Mouse (Mus musculus) embryonic facial prominence, embryonic 15.5 days (tissue): ENCODE results near the gene Robo2. TPM values are rescaled to one million over a fixed set of nuclear protein-coding genes. Genes with fewer than 3 reads are reported as not detected.
A peak's percentile ranks its signal among the peaks of the same experiment; 100 is the strongest.

ENCODE experiments used
- ATAC-seq: fragments of 200-750 bp; cut with Nextera tagmentation; 2 replicates; pipeline ENCODE4 v1.8.0; 2017; ENCODE audit warnings: low read depth, moderate TSS enrichment; ENCODE audit not compliant: insufficient number of reproducible peaks, low FRiP score, low TSS enrichment
- H3K27ac ChIP-seq: fragments of 300-500 bp; sonication (generic); replicated peaks from 2 replicates; pipeline ENCODE4 v1.5.1; 2015; ENCODE audit warnings: mild to moderate bottlenecking, inconsistent platforms
- H3K27me3 ChIP-seq: fragments of 300-500 bp; sonication (generic); 2 replicates; pipeline ENCODE4 v1.6.1; 2015; ENCODE audit warnings: inconsistent platforms
- H3K36me3 ChIP-seq: fragments of 300-500 bp; sonication (generic); 2 replicates; pipeline ENCODE4 v1.6.1; 2015; ENCODE audit warnings: mild to moderate bottlenecking, inconsistent platforms
- H3K4me1 ChIP-seq: fragments of 300-500 bp; sonication (generic); 2 replicates; pipeline ENCODE4 v1.6.1; 2015; ENCODE audit warnings: inconsistent platforms
- H3K4me2 ChIP-seq: fragments of 300-500 bp; sonication (generic); replicated peaks from 2 replicates; pipeline ENCODE4 v1.6.1; 2015; ENCODE audit warnings: mild to moderate bottlenecking, inconsistent platforms
- H3K4me3 ChIP-seq: fragments of 300-500 bp; sonication (generic); replicated peaks from 2 replicates; pipeline ENCODE4 v1.5.1; 2015; ENCODE audit warnings: mild to moderate bottlenecking, inconsistent platforms
- H3K9ac ChIP-seq: fragments of 300-500 bp; sonication (generic); 2 replicates; pipeline ENCODE4 v1.6.1; 2015; ENCODE audit warnings: inconsistent platforms
- H3K9me3 ChIP-seq: fragments of 300-500 bp; sonication (generic); replicated peaks from 2 replicates; pipeline ENCODE4 v1.6.1; 2016; ENCODE audit warnings: inconsistent platforms
- WGBS: fragments of 180-500 bp; shearing (Covaris S2); methylation state at CpG from one replicate; pipeline ENCODE4 v1.1.7; 2015; 5-methylcytosine and 5-hydroxymethylcytosine counted together
- polyA plus RNA-seq: library from polyadenylated mRNA; unstranded; fragments of >200 nt; fragmentation: Nextera tagmentation; extraction: Ambion mirVana; gene quantifications from 2 replicates; pipeline ENCODE4 v1.2.1, GENCODE M21; 2015

The Robo2 gene
- polyA plus RNA-seq, 1 experiment from 2014 or later: 85.0 TPM

DNA sequence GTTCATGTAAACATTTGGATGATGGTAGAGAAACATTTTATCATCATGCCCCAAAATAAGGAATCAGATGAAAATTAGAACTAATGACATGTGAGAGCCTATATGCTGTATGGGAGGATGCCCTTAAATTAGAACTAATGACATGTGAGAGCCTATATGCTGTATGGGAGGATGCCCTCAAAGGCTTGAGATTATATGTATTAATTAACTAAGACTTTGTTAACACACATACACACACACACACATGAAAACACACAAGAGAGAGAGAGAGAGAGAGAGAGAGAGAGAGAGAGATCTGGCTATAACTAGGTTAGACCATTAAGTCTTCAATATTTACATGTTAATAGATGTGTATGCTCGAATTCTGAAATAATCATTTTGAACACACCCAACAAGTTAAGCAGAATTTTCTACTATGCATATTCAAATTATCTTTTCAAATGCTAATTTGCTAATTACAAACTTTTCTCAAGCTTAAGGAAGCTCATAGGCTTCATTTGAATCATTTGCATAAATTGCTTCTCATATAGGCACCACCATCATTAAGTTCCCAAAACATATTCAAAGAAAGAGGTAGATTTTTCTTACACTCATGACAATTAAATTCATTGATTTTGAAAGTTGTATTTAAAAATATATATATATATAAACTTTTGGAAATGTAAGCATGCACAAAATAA, 211.5 kb downstream of the Robo2 start:
- H3K27ac ChIP-seq: no peak overlapping the region
- no peak overlapping the region for H3K4me2 ChIP-seq
- H3K9ac ChIP-seq: no peak overlapping the region
- H3K27me3 ChIP-seq: no peaks in the 10 kb centered on the region
- no peaks in the 10 kb centered on the region for H3K9me3 ChIP-seq
- ATAC-seq: no peak
- H3K4me1 ChIP-seq: no peaks in the 10 kb centered on the region
- H3K36me3 ChIP-seq: no peaks in the 10 kb centered on the region
- WGBS: 81% methylated on average over 1 of the region's 1 CpGs
- H3K4me3 ChIP-seq: no peak overlapping the region

DNA sequence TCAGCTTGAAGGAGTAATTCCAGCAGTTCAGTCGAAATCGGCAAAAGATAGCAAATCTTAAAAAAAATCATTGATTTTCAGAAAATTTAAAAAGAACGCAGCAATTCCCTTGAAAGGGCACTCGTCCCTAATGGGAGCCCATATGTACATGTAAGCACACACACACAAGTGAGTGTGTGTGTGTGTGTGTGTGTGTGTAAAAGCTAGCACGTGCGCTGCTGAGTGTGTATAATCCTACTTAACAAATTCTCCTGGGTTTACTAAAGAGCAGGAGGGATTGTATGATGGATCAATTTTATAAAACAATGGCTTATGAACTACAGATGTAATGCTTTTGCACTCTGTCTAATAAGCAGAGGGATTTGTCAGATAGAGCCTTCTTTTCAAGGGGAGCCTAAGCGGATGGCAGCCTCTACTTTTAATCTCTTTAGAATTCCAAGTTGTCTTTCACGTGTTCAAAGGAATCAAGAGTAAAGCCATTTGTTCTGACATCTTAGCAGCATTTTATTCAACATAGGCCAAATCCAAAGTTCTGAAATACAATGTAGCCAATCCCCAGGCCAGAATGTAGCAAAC, 218.6 kb downstream of the Robo2 start:
- no peak for ATAC-seq
- Histone ChIP-seq H3K27ac (no peak overlapping the region), H3K27me3 (no peaks in the 10 kb centered on the region), H3K9me3 (no peaks in the 10 kb centered on the region), H3K36me3 (no peaks in the 10 kb centered on the region), H3K9ac (no peak overlapping the region), H3K4me1 (no peaks in the 10 kb centered on the region), H3K4me2 (no peak overlapping the region), H3K4me3 (no peak overlapping the region)
- WGBS: 68% methylated on average over 8 of the region's 8 CpGs

DNA sequence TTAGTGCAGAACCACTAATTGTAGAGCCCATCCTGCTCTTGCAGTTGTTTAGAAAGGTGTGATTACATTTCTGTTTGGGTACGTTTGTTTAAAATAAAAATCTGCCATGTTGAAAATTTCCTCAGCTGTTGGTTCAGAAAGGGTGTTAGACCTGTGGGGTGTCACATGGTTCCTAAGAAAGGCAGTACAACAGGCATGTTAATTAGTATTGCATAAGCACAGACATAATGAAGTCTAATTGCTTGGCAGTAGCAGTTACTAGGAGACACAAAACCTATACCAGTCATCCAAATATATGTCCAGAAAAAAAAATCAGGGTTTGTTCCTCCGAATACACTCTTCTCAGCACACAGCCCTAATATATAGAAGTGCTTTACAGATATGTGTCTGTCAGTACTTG, 220.0 kb downstream of the Robo2 start:
- H3K4me2 ChIP-seq: no peak overlapping the region
- no peaks in the 10 kb centered on the region for H3K27me3 ChIP-seq
- no peak overlapping the region for H3K4me3 ChIP-seq
- no peaks in the 10 kb centered on the region for H3K36me3 ChIP-seq
- no peaks in the 10 kb centered on the region for H3K9me3 ChIP-seq
- H3K9ac ChIP-seq: no peak overlapping the region
- H3K27ac ChIP-seq: no peak overlapping the region
- WGBS: 84% methylated on average over 2 of the region's 2 CpGs
- ATAC-seq: no peak
- no peaks in the 10 kb centered on the region for H3K4me1 ChIP-seq

DNA sequence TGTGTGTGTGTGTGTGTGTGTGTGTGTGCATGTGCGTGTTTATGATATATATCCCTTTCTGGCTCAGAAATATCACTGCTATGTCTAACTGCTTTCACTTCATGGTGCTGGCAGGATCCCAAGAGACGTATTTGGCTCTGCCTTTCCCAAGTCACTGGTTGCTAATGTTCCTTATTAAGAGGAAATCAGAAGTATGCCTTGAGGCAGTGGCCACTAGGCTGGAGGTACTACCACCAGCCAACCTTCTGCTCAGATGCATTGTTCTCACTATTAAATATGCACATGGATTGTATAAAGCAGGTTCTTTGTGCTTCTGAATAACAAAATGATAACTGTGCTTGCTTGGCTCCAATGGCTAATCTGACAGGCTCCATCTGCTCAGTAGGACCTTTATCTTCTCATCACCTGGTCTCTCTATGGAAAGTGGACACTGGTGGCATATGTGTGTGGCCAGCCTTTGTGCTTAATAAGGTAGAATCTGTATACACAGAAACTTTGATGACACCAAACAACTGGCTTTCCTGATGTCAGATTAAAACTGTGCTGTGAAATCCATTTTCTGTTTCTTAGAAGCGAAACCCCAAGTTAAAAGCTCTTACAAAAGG, 229.0 kb downstream of the Robo2 start:
- H3K36me3 ChIP-seq: no peaks in the 10 kb centered on the region
- H3K27me3 ChIP-seq: no peaks in the 10 kb centered on the region
- H3K9ac ChIP-seq: no peak overlapping the region
- WGBS: 61% methylated on average over 3 of the region's 3 CpGs
- no peak overlapping the region for H3K4me3 ChIP-seq
- H3K4me2 ChIP-seq: no peak overlapping the region
- ATAC-seq: no peak
- no peak overlapping the region for H3K27ac ChIP-seq
- no peaks in the 10 kb centered on the region for H3K9me3 ChIP-seq
- H3K4me1 ChIP-seq: no peaks in the 10 kb centered on the region

DNA sequence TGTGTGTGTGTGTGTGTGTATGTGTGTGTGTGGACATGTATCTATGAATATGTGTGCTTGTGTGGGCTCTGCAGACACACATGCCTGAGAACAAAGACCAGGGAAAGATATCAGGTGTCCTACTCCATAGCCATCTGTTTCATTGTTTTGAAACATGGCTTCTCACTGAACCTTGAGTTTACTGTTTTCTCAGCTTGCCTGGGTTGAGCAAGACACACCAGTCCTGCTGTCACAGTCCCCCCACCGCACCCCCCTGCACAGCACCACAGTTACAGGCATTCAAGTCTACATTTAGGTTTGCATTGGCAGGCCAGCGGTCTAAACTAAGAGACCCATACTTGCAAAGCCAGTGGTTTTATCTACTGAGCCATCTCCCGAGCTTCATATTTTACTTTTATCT, 239.0 kb downstream of the Robo2 start:
- no peak overlapping the region for H3K4me2 ChIP-seq
- peaks cover 4% of the 10 kb centered on the region; the same call in 1 of the 2 replicates for H3K4me1 ChIP-seq
- H3K36me3 ChIP-seq: no peaks in the 10 kb centered on the region
- H3K4me3 ChIP-seq: no peak overlapping the region
- H3K9me3 ChIP-seq: no peaks in the 10 kb centered on the region
- 76% methylated on average over 3 of the region's 3 CpGs for WGBS
- no peak overlapping the region for H3K27ac ChIP-seq
- ATAC-seq: peak; percentile 51; the same call in 1 of the 2 replicates
- H3K9ac ChIP-seq: no peak overlapping the region
- no peaks in the 10 kb centered on the region for H3K27me3 ChIP-seq

DNA sequence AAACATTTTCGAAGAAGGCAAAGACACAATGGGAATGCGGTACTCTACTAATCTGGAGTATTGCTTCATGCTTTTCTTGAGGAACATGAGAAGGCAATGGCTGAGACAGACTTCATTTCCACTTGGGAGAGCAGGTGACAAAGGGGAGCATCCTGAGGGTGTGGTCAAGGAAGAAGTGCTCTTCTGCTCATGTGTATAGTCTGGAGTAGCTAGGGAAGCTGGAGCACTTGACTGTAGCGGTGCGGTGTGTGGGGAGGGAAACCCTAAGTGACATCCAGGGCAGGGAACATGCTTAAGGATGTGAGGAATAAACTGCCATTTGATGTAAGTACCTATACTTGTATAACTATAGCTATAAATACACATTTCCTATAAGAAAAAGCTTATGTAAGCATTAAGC, 242.0 kb downstream of the Robo2 start:
- no peaks in the 10 kb centered on the region for H3K36me3 ChIP-seq
- no peak overlapping the region for H3K9ac ChIP-seq
- H3K4me1 ChIP-seq: peaks cover 10% of the 10 kb centered on the region
- H3K4me2 ChIP-seq: no peak overlapping the region
- ATAC-seq: no peak
- WGBS: 95% methylated on average over 4 of the region's 4 CpGs
- H3K9me3 ChIP-seq: no peaks in the 10 kb centered on the region
- no peaks in the 10 kb centered on the region for H3K27me3 ChIP-seq
- no peak overlapping the region for H3K4me3 ChIP-seq
- no peak overlapping the region for H3K27ac ChIP-seq

DNA sequence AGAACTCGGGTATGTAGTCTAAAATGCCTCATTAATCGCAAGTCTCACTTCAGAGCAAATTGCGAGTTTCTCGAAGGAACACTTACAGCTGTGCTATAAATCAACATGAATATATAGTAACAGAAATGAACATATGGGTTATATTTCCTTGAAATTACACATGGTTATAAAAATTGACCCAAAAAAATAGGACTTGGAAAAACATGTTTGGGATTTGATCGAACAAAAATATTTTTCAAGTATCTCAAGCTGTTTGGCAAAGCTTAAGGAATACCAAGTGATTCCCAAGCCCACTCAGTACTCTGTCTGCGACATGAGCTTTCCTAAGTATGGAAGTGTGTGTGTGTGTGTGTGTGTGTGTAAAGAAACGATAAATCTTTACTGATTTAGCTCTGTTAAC, 242.5 kb downstream of the Robo2 start:
- Histone ChIP-seq H3K4me2 (no peak overlapping the region), H3K27me3 (no peaks in the 10 kb centered on the region), H3K27ac (no peak overlapping the region; the same call in 1 of the 2 replicates), H3K4me1 (peaks cover 10% of the 10 kb centered on the region), H3K9me3 (no peaks in the 10 kb centered on the region), H3K9ac (no peak overlapping the region), H3K4me3 (no peak overlapping the region), H3K36me3 (no peaks in the 10 kb centered on the region)
- no peak for ATAC-seq
- WGBS: 41% methylated on average over 7 of the region's 7 CpGs

DNA sequence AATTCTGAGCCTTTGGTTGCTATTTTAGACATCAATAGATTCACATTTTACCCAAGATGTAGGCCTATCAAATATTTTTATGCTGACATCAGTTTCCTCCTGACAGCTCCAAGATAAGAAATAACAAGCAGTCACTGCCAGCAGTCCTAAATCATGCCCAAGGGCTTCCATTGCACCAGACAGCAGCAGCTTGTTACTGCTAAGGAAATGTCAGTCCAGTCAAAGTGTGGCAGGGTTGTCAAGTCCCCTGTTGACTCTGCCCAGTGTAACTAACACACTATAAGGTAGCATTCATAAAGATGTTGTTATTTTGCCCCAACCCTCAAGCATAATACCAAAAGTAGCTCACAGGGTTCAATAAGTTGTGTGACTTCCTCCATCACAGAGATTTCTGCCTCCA, 243.8 kb downstream of the Robo2 start:
- no peak overlapping the region for H3K4me2 ChIP-seq
- H3K9ac ChIP-seq: no peak overlapping the region
- no peak for ATAC-seq

DNA sequence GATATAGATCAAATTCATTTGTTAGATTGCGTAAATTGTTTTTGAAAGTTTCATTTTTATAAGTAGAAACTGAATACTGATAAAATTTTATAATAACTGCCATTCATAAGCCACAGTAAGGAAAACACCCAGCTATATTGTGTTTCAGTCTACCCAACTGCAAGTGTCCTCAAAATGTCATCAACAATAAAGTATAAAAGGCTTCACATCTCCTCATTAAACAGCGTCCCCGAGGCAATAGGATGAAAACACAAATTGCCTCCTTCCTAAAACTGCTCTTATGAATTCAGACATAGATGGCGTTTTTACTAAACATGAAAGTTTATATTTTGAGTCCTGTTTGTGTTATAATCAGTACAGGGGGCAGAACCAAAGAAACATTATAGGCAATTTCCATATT, 249.6 kb downstream of the Robo2 start:
- Histone ChIP-seq H3K9me3 (no peaks in the 10 kb centered on the region), H3K9ac (no peak overlapping the region), H3K4me2 (no peak overlapping the region), H3K4me1 (peaks cover 6% of the 10 kb centered on the region; the same call in 1 of the 2 replicates), H3K4me3 (no peak overlapping the region), H3K27me3 (no peaks in the 10 kb centered on the region), H3K36me3 (no peaks in the 10 kb centered on the region), H3K27ac (no peak overlapping the region)
- 61% methylated on average over 4 of the region's 4 CpGs for WGBS
- no peak for ATAC-seq

More for the DNA sequence above, 243.8 kb downstream of the Robo2 start:
- no peak overlapping the region for H3K27ac ChIP-seq
- no peaks in the 10 kb centered on the region for H3K36me3 ChIP-seq
- H3K27me3 ChIP-seq: no peaks in the 10 kb centered on the region
- H3K4me3 ChIP-seq: no peak overlapping the region
- no peaks in the 10 kb centered on the region for H3K9me3 ChIP-seq
- peaks cover 10% of the 10 kb centered on the region for H3K4me1 ChIP-seq

DNA sequence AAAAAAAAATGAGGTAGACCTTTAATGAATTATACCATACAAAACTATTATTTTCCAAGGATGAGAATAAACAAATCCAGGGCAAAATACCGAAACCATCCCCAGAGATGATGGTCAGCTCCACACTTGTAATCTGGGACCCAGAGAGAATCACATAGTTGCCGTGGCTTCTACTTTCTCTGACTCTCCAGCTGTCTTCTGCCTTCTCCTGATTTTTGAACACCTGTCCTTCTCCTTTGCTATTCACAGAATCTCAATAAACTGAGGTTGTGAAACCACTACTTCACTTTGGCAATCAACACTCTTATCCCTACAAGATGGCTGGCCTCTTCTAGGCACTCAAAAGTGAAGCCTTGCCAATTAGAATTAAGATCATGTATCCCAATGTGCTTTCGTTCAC, 252.4 kb downstream of the Robo2 start:
- no peaks in the 10 kb centered on the region for H3K27me3 ChIP-seq
- no peaks in the 10 kb centered on the region for H3K4me1 ChIP-seq
- H3K27ac ChIP-seq: no peak overlapping the region
- no peak for ATAC-seq
- H3K4me3 ChIP-seq: no peak overlapping the region
- no peaks in the 10 kb centered on the region for H3K36me3 ChIP-seq
- no peak overlapping the region for H3K4me2 ChIP-seq
- WGBS: 84% methylated on average over 3 of the region's 3 CpGs
- H3K9me3 ChIP-seq: no peaks in the 10 kb centered on the region
- no peak overlapping the region for H3K9ac ChIP-seq

DNA sequence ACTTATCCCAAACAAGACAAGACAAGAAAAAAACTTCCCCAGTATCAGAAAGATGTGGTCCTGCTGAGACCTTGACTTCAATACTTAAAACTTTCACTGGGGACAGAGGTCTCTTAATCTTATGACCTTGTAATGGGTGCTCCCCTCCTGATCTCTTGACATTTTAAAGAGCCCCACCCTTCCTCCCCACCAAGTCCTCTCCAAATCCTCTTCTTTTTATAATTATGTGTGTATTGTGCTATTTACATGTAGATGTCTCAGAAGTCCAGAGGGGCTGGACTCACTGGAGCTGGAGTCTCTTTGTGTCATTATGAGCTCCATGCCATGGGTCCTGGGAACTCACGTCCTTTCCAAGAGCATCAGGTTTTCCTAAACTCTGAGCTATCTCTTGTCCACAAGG, 275.4 kb downstream of the Robo2 start:
- 0 out of 2 replicates have a peak, but pooled peaks cover 7% of the 10 kb centered on the region for H3K4me1 ChIP-seq
- no peaks in the 10 kb centered on the region for H3K9me3 ChIP-seq
- no peaks in the 10 kb centered on the region for H3K27me3 ChIP-seq
- no peak overlapping the region for H3K9ac ChIP-seq
- no peaks in the 10 kb centered on the region for H3K36me3 ChIP-seq
- no peak overlapping the region for H3K27ac ChIP-seq
- 82% methylated on average over 1 of the region's 1 CpGs for WGBS
- no peak overlapping the region for H3K4me2 ChIP-seq
- H3K4me3 ChIP-seq: no peak overlapping the region
- ATAC-seq: no peak

DNA sequence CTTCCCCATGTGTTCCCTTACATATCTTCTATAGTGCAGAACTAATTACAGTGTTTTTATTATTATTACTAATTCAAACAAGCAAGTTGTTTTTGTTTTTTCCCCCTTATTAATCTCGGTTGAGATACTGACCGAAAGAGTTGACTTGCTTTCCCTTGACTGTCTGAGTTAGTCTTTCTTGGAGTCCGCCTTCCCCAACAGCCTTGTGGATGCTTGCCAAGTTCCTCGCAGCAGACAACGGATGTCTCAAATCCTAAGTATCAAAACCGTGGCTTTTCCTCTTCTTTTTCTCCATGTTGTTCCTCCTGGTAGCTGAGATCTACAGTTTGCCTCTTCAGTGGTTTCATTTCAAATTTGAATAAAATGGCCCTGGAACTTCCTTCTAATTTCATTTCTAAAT, 278.8 kb downstream of the Robo2 start:
- no peak overlapping the region for H3K4me2 ChIP-seq
- H3K27ac ChIP-seq: no peak overlapping the region
- no peaks in the 10 kb centered on the region for H3K36me3 ChIP-seq
- H3K27me3 ChIP-seq: no peaks in the 10 kb centered on the region
- no peak overlapping the region for H3K9ac ChIP-seq
- H3K9me3 ChIP-seq: no peaks in the 10 kb centered on the region
- 0 out of 2 replicates have a peak, but pooled peaks cover 7% of the 10 kb centered on the region for H3K4me1 ChIP-seq
- no peak overlapping the region for H3K4me3 ChIP-seq
- no peak for ATAC-seq
- WGBS: 57% methylated on average over 6 of the region's 6 CpGs
